In the genomic region with DNA sequence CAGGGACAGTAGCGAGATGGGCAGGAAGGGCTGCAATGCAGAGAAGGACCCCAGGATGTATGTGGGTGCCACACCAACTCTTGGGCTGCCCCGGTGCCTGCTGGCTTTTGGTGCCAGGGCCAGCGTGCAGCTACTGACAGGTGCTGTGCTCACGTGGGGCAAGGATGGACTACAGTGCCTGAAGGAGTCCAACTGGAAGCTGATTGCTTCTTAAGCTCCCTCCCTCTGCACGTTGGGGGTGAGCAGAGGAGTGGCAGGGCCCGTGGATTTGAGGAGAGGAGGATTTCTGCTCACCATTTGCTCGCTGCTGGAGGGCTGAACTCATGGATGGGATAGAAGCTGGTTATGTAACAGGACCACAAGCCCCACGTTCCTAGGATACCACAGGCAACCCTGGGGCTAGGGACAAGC, we compare ENCODE assay signal across 8 mouse cellular contexts. TPM values are rescaled to one million over a fixed set of nuclear protein-coding genes. Genes with fewer than 3 reads are reported as not detected.
DNase-seq lines count a peak whose midpoint lies in the region; ATAC-seq and TF ChIP-seq lines count a peak whose summit lies in the region.

No protein-coding gene starts in this region.

- no peaks in the 10 kb centered on the region for H3K36me3 ChIP-seq in heart, embryonic 14.5 days (ENCODE audit: control insufficient read depth, insufficient read depth, low read length)
- no peaks in the 10 kb centered on the region for H3K36me3 ChIP-seq in forebrain, embryonic 15.5 days
- no peaks in the 10 kb centered on the region for H3K36me3 ChIP-seq in kidney, embryonic 16.5 days (ENCODE audit: insufficient read depth, low read length)
- H3K36me3 ChIP-seq in stomach, embryonic 15.5 days, result no peaks in the 10 kb centered on the region

- no peak for TF ChIP-seq POLR2A in bone marrow, adult 2 months (IDR thresholded peaks at IDR 0.05; ENCODE audit: borderline replicate concordance, control insufficient read depth, low read depth, low read length)

- no peaks in the 10 kb centered on the region for H3K27me3 ChIP-seq in heart, embryonic 14.5 days (ENCODE audit: control insufficient read depth, insufficient read depth, low read length)
- no peaks in the 10 kb centered on the region for H3K27me3 ChIP-seq in forebrain, embryonic 15.5 days
- no peaks in the 10 kb centered on the region for H3K27me3 ChIP-seq in kidney, embryonic 16.5 days (ENCODE audit: insufficient read depth, low read length)
- no peaks in the 10 kb centered on the region for H3K27me3 ChIP-seq in stomach, embryonic 15.5 days (replicated peaks)

- intact Hi-C loops in heart, postnatal 36 days (cut with DNase I), result no loop called here

- H3K27ac ChIP-seq in heart, embryonic 14.5 days (replicated peaks in 1 of 2; ENCODE audit: control insufficient read depth in 1 of 2, insufficient read depth in 1 of 2, low read depth in 2 of 2, low read length in 2 of 2), result peak overlapping the region; percentile 70
- H3K27ac ChIP-seq in bone marrow, adult 2 months (ENCODE audit: control insufficient read depth, insufficient read depth, low read depth, low read length, poor library complexity), result 0 out of 2 replicates have a peak overlapping the region, but pooled peaks have one; percentile 5
- peak overlapping the region; percentile 74 for H3K27ac ChIP-seq in forebrain, embryonic 15.5 days (replicated peaks)
- peak overlapping the region; percentile 77 for H3K27ac ChIP-seq in kidney, embryonic 16.5 days (ENCODE audit: low read length)
- H3K27ac ChIP-seq in stomach, embryonic 15.5 days, result peak overlapping the region; percentile 89

- peak overlapping the region; percentile 33 to 35 for H3K4me3 ChIP-seq in heart, embryonic 14.5 days (ENCODE audit: control insufficient read depth in 1 of 2, insufficient read depth in 1 of 2, low read depth in 1 of 2, low read length in 2 of 2)
- H3K4me3 ChIP-seq in bone marrow, adult 2 months (replicated peaks; ENCODE audit: control insufficient read depth, low read depth, low read length), result peak overlapping the region; percentile 43
- H3K4me3 ChIP-seq in forebrain, embryonic 15.5 days, result peak overlapping the region; percentile 28
- peak overlapping the region; percentile 41 for H3K4me3 ChIP-seq in kidney, embryonic 16.5 days (ENCODE audit: low read length)
- H3K4me3 ChIP-seq in stomach, embryonic 15.5 days (replicated peaks), result peak overlapping the region; percentile 46

- H3K4me2 ChIP-seq in heart, embryonic 14.5 days (ENCODE audit: low read length), result peak overlapping the region; percentile 67
- H3K4me2 ChIP-seq in forebrain, embryonic 15.5 days (replicated peaks), result peak overlapping the region; percentile 44
- H3K4me2 ChIP-seq in kidney, embryonic 16.5 days (replicated peaks; ENCODE audit: low read depth, low read length), result peak overlapping the region; percentile 60
- peak overlapping the region; percentile 83 for H3K4me2 ChIP-seq in stomach, embryonic 15.5 days

- TF ChIP-seq CTCF in bone marrow, adult 2 months (IDR thresholded peaks at IDR 0.05; ENCODE audit: control insufficient read depth, insufficient read depth, low read length), result no peak

- DNase-seq in heart, postnatal 36 days, result no peak
- peak; percentile 74 for DNase-seq in lung, postnatal 36 days
- no peak for DNase-seq in MN1 (ENCODE audit: low spot score)

- ATAC-seq in heart, embryonic 14.5 days (ENCODE audit: insufficient number of reproducible peaks, insufficient read depth, low FRiP score, low read depth), result no peak
- peak; percentile 18 for ATAC-seq in forebrain, embryonic 15.5 days (replicated peaks)
- ATAC-seq in kidney, embryonic 16.5 days (ENCODE audit: low FRiP score, low TSS enrichment), result peak; percentile 32
- peak; percentile 7; the same call in 1 of the 2 replicates for ATAC-seq in stomach, embryonic 15.5 days (ENCODE audit: insufficient read depth, low FRiP score, low read depth)

- no peaks in the 10 kb centered on the region for H3K9me3 ChIP-seq in heart, embryonic 14.5 days (ENCODE audit: control insufficient read depth, low read length)
- H3K9me3 ChIP-seq in forebrain, embryonic 15.5 days, result no peaks in the 10 kb centered on the region
- no peaks in the 10 kb centered on the region for H3K9me3 ChIP-seq in kidney, embryonic 16.5 days (ENCODE audit: low read length)
- H3K9me3 ChIP-seq in stomach, embryonic 15.5 days, result no peaks in the 10 kb centered on the region

- 9% methylated on average over 8 of the region's 8 CpGs for WGBS in heart, embryonic 14.5 days
- 8% methylated on average over 8 of the region's 8 CpGs for WGBS in bone marrow, adult 2 months
- WGBS in forebrain, embryonic 15.5 days, result 5% methylated on average over 8 of the region's 8 CpGs
- 12% methylated on average over 8 of the region's 8 CpGs for WGBS in kidney, embryonic 16.5 days
- 9% methylated on average over 8 of the region's 8 CpGs for WGBS in stomach, embryonic 15.5 days

- peak overlapping the region; percentile 57 for H3K9ac ChIP-seq in heart, embryonic 14.5 days (ENCODE audit: low read length)
- H3K9ac ChIP-seq in forebrain, embryonic 15.5 days (replicated peaks), result peak overlapping the region; percentile 23
- peak overlapping the region; percentile 61 for H3K9ac ChIP-seq in kidney, embryonic 16.5 days (replicated peaks; ENCODE audit: low read length)
- peak overlapping the region; percentile 20; the same call in 1 of the 2 replicates for H3K9ac ChIP-seq in stomach, embryonic 15.5 days

- H3K4me1 ChIP-seq in heart, embryonic 14.5 days (ENCODE audit: control insufficient read depth in 2 of 2, insufficient read depth in 2 of 2, low read length in 2 of 2), result peaks cover 32 to 46% of the 10 kb centered on the region in 2 experiments
- peaks cover 6% of the 10 kb centered on the region; the same call in 1 of the 2 replicates for H3K4me1 ChIP-seq in bone marrow, adult 2 months (ENCODE audit: control insufficient read depth, insufficient read depth, low read length)
- H3K4me1 ChIP-seq in forebrain, embryonic 15.5 days, result peaks cover 18% of the 10 kb centered on the region
- peaks cover 40% of the 10 kb centered on the region for H3K4me1 ChIP-seq in kidney, embryonic 16.5 days (ENCODE audit: insufficient read depth, low read length)
- peaks cover 35% of the 10 kb centered on the region for H3K4me1 ChIP-seq in stomach, embryonic 15.5 days

RNA-seq across cellular contexts. Expression of a gene that starts 0.7 kb away (rescaled TPM):
- polyA plus RNA-seq in heart, embryonic 14.5 days (2014; fragmentation: Nextera tagmentation; extraction: Ambion mirVana), result 23.4 and 25.8 TPM in 2 replicates
- total RNA-seq in heart, postnatal 36 days (2021), result 100 to 1,000 TPM; 123 to 132 TPM
- 6.4 and 16.2 TPM in 2 replicates for polyA plus RNA-seq in bone marrow, adult 2 months (2011; ENCODE audit: insufficient read depth, insufficient read length, low replicate concordance, missing spikeins)
- polyA plus RNA-seq in forebrain, embryonic 15.5 days (2015; fragmentation: Nextera tagmentation; extraction: Ambion mirVana), result 31.9 and 32.6 TPM in 2 replicates
- polyA plus RNA-seq in kidney, embryonic 16.5 days (2015; fragmentation: Nextera tagmentation; extraction: Ambion mirVana), result 25.7 and 28.9 TPM in 2 replicates
- 24.1 and 24.6 TPM in 2 replicates for polyA plus RNA-seq in stomach, embryonic 15.5 days (2015; fragmentation: Nextera tagmentation; extraction: Ambion mirVana)

RNA-seq across cellular contexts. Expression of a gene that starts 55.6 kb away (rescaled TPM):
- polyA plus RNA-seq in heart, embryonic 14.5 days (2014; fragmentation: Nextera tagmentation; extraction: Ambion mirVana), result 10.3 and 12.4 TPM in 2 replicates
- 100 to 1,000 TPM in 1 of 2 experiments, 10 to 100 TPM in 1; 74.9 to 130 TPM for total RNA-seq in heart, postnatal 36 days (2021)
- polyA plus RNA-seq in bone marrow, adult 2 months (2011; ENCODE audit: insufficient read depth, insufficient read length, low replicate concordance, missing spikeins), result 6.6 and 9.2 TPM in 2 replicates
- polyA plus RNA-seq in forebrain, embryonic 15.5 days (2015; fragmentation: Nextera tagmentation; extraction: Ambion mirVana), result 20.2 and 21.1 TPM in 2 replicates
- 29.6 and 32.6 TPM in 2 replicates for polyA plus RNA-seq in kidney, embryonic 16.5 days (2015; fragmentation: Nextera tagmentation; extraction: Ambion mirVana)
- polyA plus RNA-seq in stomach, embryonic 15.5 days (2015; fragmentation: Nextera tagmentation; extraction: Ambion mirVana), result 26.6 and 27.9 TPM in 2 replicates

RNA-seq across cellular contexts. Expression of a gene that starts 57.6 kb away (rescaled TPM):
- 71.1 and 75.3 TPM in 2 replicates for polyA plus RNA-seq in heart, embryonic 14.5 days (2014; fragmentation: Nextera tagmentation; extraction: Ambion mirVana)
- total RNA-seq in heart, postnatal 36 days (2021), result 10 to 100 TPM; 24.9 to 25.1 TPM
- polyA plus RNA-seq in bone marrow, adult 2 months (2011; ENCODE audit: insufficient read depth, insufficient read length, low replicate concordance, missing spikeins), result 66.5 and 91.3 TPM in 2 replicates
- 130 and 131 TPM in 2 replicates for polyA plus RNA-seq in forebrain, embryonic 15.5 days (2015; fragmentation: Nextera tagmentation; extraction: Ambion mirVana)
- 101 and 109 TPM in 2 replicates for polyA plus RNA-seq in kidney, embryonic 16.5 days (2015; fragmentation: Nextera tagmentation; extraction: Ambion mirVana)
- polyA plus RNA-seq in stomach, embryonic 15.5 days (2015; fragmentation: Nextera tagmentation; extraction: Ambion mirVana), result 97.8 and 106 TPM in 2 replicates

RNA-seq across cellular contexts. Expression of a gene that starts 58.1 kb away (rescaled TPM):
- polyA plus RNA-seq in heart, embryonic 14.5 days (2014; fragmentation: Nextera tagmentation; extraction: Ambion mirVana), result 23.1 and 26.6 TPM in 2 replicates
- 10 to 100 TPM; 73.7 to 73.9 TPM for total RNA-seq in heart, postnatal 36 days (2021)
- polyA plus RNA-seq in bone marrow, adult 2 months (2011; ENCODE audit: insufficient read depth, insufficient read length, low replicate concordance, missing spikeins), result 10.8 and 16.1 TPM in 2 replicates
- 50.2 and 50.7 TPM in 2 replicates for polyA plus RNA-seq in forebrain, embryonic 15.5 days (2015; fragmentation: Nextera tagmentation; extraction: Ambion mirVana)
- 35.1 and 40.3 TPM in 2 replicates for polyA plus RNA-seq in kidney, embryonic 16.5 days (2015; fragmentation: Nextera tagmentation; extraction: Ambion mirVana)
- 23.8 and 24.1 TPM in 2 replicates for polyA plus RNA-seq in stomach, embryonic 15.5 days (2015; fragmentation: Nextera tagmentation; extraction: Ambion mirVana)

Comparison
In these comparisons a context has a peak if more than half of its experiments do, and no peak if none do; other contexts are left out.
1. H3K27ac ChIP-seq: peak in every context shown above with its lines; median percentile 89 in stomach, embryonic 15.5 days; 77 in kidney, embryonic 16.5 days; 74 in forebrain, embryonic 15.5 days; 70 in heart, embryonic 14.5 days; 5 in bone marrow, adult 2 months.